Mouse (Mus musculus) heart, embryonic 11.5 days (tissue): ENCODE data around the gene Pde4d. TPM values are rescaled to one million over a fixed set of nuclear protein-coding genes. Genes with fewer than 3 reads are reported as not detected.
A peak's percentile ranks its signal among the peaks of the same experiment; 100 is the strongest.

Experiments used
- ATAC-seq: fragments of 200-750 bp; cut with Nextera tagmentation; replicated peaks from 2 replicates; pipeline ENCODE4 v1.8.0; 2017; ENCODE audit warnings: moderate library complexity; ENCODE audit not compliant: insufficient number of reproducible peaks, low FRiP score, low TSS enrichment
- H3K27ac ChIP-seq: fragments of 300-500 bp; sonication (generic); 2 replicates; pipeline ENCODE4 v1.5.1; 2014; ENCODE audit warnings: mild to moderate bottlenecking, low read depth, low read length
- H3K27me3 ChIP-seq: fragments of 300-500 bp; sonication (generic); 2 replicates; pipeline ENCODE4 v1.6.1; 2014; ENCODE audit warnings: mild to moderate bottlenecking, low read length, mixed read lengths; ENCODE audit not compliant: control insufficient read depth, insufficient read depth
- H3K36me3 ChIP-seq: fragments of 300-500 bp; sonication (generic); 2 replicates; pipeline ENCODE4 v1.6.1; 2014; ENCODE audit warnings: mild to moderate bottlenecking, low read length, moderate library complexity, mixed read lengths; ENCODE audit not compliant: control insufficient read depth, insufficient read depth
- H3K4me1 ChIP-seq: fragments of 300-500 bp; sonication (generic); 2 replicates; pipeline ENCODE4 v1.6.1; 2014; ENCODE audit warnings: low read length; ENCODE audit not compliant: control insufficient read depth, insufficient read depth
- H3K4me2 ChIP-seq: fragments of 300-500 bp; sonication (generic); 2 replicates; pipeline ENCODE4 v1.6.1; 2014; ENCODE audit warnings: mild to moderate bottlenecking, moderate library complexity
- H3K4me3 ChIP-seq: fragments of 300-500 bp; sonication (generic); 2 replicates; pipeline ENCODE4 v1.5.1; 2014; ENCODE audit warnings: low read depth, low read length
- H3K9ac ChIP-seq: fragments of 300-500 bp; sonication (generic); 2 replicates; pipeline ENCODE4 v1.6.1; 2014; ENCODE audit warnings: mild to moderate bottlenecking, low read depth, low read length, moderate library complexity
- H3K9me3 ChIP-seq: fragments of 300-500 bp; sonication (generic); replicated peaks from 2 replicates; pipeline ENCODE4 v1.6.1; 2016; ENCODE audit warnings: low read length; ENCODE audit not compliant: control insufficient read depth
- WGBS: fragments of 180-500 bp; shearing (Covaris S2); extraction: QIAGEN DNeasy Blood & Tissue Kit; methylation state at CpG from one replicate; pipeline ENCODE4 v1.1.7; 2014; ENCODE audit not compliant: insufficient replicate concordance; 5-methylcytosine and 5-hydroxymethylcytosine counted together
- polyA plus RNA-seq: library from polyadenylated mRNA; unstranded; fragments of >200 nt; fragmentation: Nextera tagmentation; extraction: Ambion mirVana; gene quantifications from 2 replicates; pipeline ENCODE4 v1.2.1, GENCODE M21; 2014

Gene Pde4d
- polyA plus RNA-seq, 1 experiment from 2014 or later: 27.8 TPM

- WGBS: 80% methylated on average over 3 of the region's 3 CpGs
- Histone ChIP-seq H3K9ac (no peak overlapping the region), H3K4me2 (no peak overlapping the region), H3K9me3 (no peaks in the 10 kb centered on the region), H3K27ac (no peak overlapping the region), H3K4me3 (no peak overlapping the region), H3K36me3 (no peaks in the 10 kb centered on the region), H3K4me1 (no peaks in the 10 kb centered on the region), H3K27me3 (no peaks in the 10 kb centered on the region)
- no peak for ATAC-seq
These were observed 642.9 kb downstream of the Pde4d start for GRCm38 (mm10) chr13:109092654-109093053.

DNA sequence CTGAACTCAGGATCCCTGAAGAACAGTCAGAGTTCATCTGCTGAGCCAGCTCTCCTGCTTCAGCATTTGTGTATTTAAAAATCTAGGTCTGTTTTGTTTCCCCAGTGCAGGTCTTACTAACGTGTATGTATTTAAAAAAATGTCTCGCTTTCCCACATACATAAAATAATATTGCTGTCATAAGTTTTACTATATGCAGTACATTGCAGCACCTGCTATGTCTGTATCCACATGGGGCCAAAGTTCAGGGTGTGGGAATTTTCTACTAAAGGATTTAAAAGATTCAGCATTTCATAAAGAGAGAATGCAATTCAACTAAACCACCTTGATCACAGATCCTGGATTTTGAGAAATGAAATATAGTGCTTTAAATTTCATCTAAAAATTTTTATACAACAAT is 646.9 kb downstream of the Pde4d start:
- Histone ChIP-seq H3K27me3 (no peaks in the 10 kb centered on the region), H3K27ac (no peak overlapping the region), H3K4me2 (no peak overlapping the region), H3K36me3 (no peaks in the 10 kb centered on the region), H3K9ac (no peak overlapping the region), H3K4me1 (no peaks in the 10 kb centered on the region), H3K9me3 (no peaks in the 10 kb centered on the region), H3K4me3 (no peak overlapping the region)
- 67% methylated on average over 2 of the region's 2 CpGs for WGBS
- ATAC-seq: no peak

DNA sequence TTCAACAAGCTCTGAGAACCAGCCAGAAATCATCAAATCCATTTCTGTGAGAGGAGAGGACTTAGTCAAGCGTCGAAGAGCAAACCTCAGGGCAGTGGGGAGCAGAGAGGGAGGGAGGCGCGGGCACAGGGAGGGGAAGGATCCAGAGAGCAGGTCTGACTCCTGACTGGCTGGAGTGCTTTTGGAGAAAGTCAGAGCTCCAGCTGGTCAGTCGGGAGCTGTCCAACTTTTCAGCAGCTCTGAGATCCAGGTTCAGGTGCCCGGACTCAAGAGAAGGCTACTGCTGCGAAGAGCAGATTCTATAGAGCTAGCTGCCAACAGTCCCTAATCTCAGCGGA is 666.2 kb downstream of the Pde4d start:
- H3K9ac ChIP-seq: no peak overlapping the region
- 0 out of 2 replicates have a peak, but pooled peaks have one; percentile 46 for ATAC-seq
- WGBS: 0% methylated on average over 8 of the region's 8 CpGs

GRCm38 (mm10) chr13:109116342-109117201 is 666.8 kb downstream of the Pde4d start:
- H3K9ac ChIP-seq: no peak overlapping the region
- H3K4me3 ChIP-seq: peak overlapping the region; percentile 50
- H3K4me1 ChIP-seq: 0 out of 2 replicates have a peak, but pooled peaks cover 5% of the 10 kb centered on the region
- H3K9me3 ChIP-seq: no peaks in the 10 kb centered on the region
- peaks cover 25% of the 10 kb centered on the region for H3K27me3 ChIP-seq
- peak overlapping the region; percentile 96 for H3K4me2 ChIP-seq
- H3K27ac ChIP-seq: no peak overlapping the region
- WGBS: under 1% methylated on average over 49 of the region's 63 CpGs
- ATAC-seq: peak; percentile 63
- no peaks in the 10 kb centered on the region for H3K36me3 ChIP-seq

More for the DNA sequence above, 666.2 kb downstream of the Pde4d start:
- Histone ChIP-seq H3K4me3 (peak overlapping the region; percentile 50), H3K4me2 (peak overlapping the region; percentile 96), H3K27ac (no peak overlapping the region), H3K4me1 (0 out of 2 replicates have a peak, but pooled peaks cover 5% of the 10 kb centered on the region), H3K27me3 (peaks cover 25% of the 10 kb centered on the region), H3K9me3 (no peaks in the 10 kb centered on the region), H3K36me3 (no peaks in the 10 kb centered on the region)

DNA sequence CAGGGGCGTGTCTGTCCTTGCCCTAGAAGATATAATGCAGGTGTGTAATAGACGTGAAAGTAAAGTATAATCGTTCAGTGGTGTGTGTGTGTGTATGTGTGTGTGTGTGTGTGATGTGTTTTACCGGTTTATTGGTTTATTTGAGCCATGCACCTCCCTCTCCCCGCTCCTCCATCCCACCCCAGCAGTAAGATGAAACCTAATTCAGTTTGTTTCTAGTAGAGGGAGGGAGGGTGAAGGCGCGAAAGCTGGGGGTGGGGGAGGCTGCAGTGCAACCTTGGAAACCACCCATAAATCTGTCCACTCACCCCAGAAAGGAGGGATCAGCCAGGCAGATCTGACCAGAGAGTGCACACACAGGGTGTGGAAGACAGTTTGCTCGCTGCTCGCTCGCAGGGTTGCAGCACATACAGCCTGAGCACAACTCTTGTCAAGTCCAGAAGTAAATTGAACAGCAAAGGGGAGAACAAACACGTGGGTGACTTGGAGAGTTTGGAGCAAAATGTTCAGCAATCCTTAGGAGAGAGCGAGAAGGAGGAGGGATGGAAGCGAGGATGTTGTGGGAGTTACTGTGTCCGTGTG is 667.6 kb downstream of the Pde4d start:
- Histone ChIP-seq H3K36me3 (no peaks in the 10 kb centered on the region), H3K4me1 (0 out of 2 replicates have a peak, but pooled peaks cover 5% of the 10 kb centered on the region), H3K4me2 (peak overlapping the region; percentile 96), H3K4me3 (peak overlapping the region; percentile 50; the same call in 1 of the 2 replicates), H3K27me3 (peaks cover 25% of the 10 kb centered on the region), H3K27ac (no peak overlapping the region), H3K9me3 (no peaks in the 10 kb centered on the region), H3K9ac (no peak overlapping the region)
- WGBS: 11% methylated on average over 14 of the region's 14 CpGs
- ATAC-seq: no peak; the same call in 1 of the 2 replicates

DNA sequence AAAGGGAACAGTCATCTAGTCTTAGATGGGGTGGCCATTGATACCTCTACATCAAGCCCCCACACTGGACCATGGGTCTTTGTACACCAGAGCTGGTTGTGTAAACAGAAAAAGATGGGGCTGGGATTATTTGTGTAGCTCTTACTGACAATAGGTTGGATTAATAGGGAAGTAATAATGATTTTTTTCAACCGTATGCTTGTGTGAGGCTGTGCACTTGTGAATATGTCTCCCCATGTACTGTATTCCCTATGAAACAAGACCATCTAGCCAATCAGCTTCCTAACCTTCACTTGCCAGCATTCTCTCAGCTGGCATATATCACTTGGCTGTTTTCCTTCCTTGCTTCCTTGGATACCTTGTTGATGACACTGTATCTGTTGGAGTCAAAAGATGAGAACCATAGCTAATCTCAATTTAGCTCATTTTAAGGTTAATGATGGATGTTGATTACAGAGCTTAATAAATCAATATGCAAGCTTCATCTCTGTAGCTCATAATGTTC is 668.6 kb downstream of the Pde4d start:
- Histone ChIP-seq H3K9me3 (no peaks in the 10 kb centered on the region), H3K27me3 (peaks cover 25% of the 10 kb centered on the region)
- WGBS: 84% methylated on average over 1 of the region's 1 CpGs

GRCm38 (mm10) chr13:109121867-109122266 is 672.1 kb downstream of the Pde4d start:
- ATAC-seq: no peak
- Histone ChIP-seq H3K4me2 (no peak overlapping the region), H3K4me1 (0 out of 2 replicates have a peak, but pooled peaks cover 1% of the 10 kb centered on the region), H3K4me3 (no peak overlapping the region), H3K27ac (no peak overlapping the region), H3K9ac (no peak overlapping the region), H3K9me3 (no peaks in the 10 kb centered on the region), H3K36me3 (no peaks in the 10 kb centered on the region), H3K27me3 (peaks cover 15% of the 10 kb centered on the region)
- 69% methylated on average over 3 of the region's 3 CpGs for WGBS

More for the DNA sequence above, 668.6 kb downstream of the Pde4d start:
- H3K9ac ChIP-seq: no peak overlapping the region
- no peak overlapping the region for H3K4me3 ChIP-seq
- H3K4me1 ChIP-seq: 0 out of 2 replicates have a peak, but pooled peaks cover 5% of the 10 kb centered on the region
- no peak overlapping the region for H3K27ac ChIP-seq
- H3K36me3 ChIP-seq: no peaks in the 10 kb centered on the region
- no peak for ATAC-seq
- no peak overlapping the region for H3K4me2 ChIP-seq

DNA sequence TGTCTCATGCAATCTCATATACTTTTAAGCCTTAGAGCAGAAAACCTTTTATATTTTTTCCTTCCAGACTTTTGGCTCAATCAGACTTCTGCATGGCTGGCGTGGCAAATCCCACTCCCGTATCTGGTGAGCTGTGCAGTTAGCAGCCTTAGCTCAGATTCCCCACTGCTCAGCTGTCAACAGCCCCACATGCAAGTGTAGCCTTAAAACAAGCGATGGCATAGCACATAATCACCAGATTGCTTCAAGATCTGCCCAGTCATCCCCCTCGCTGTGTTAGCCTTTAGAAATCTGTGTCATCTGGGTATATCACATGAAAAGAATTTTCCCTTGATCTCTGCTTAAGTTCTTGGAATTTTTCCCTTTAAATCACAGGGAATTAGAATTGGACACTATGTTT is 686.7 kb downstream of the Pde4d start:
- no peaks in the 10 kb centered on the region for H3K4me1 ChIP-seq
- ATAC-seq: no peak
- 56% methylated on average over 4 of the region's 4 CpGs for WGBS
- no peak overlapping the region for H3K27ac ChIP-seq
- no peaks in the 10 kb centered on the region for H3K9me3 ChIP-seq
- no peaks in the 10 kb centered on the region for H3K27me3 ChIP-seq
- H3K4me2 ChIP-seq: no peak overlapping the region
- H3K4me3 ChIP-seq: no peak overlapping the region
- no peak overlapping the region for H3K9ac ChIP-seq
- no peaks in the 10 kb centered on the region for H3K36me3 ChIP-seq
